ENCODE assay signal across 10 mouse cellular contexts in genomic region chr10:121701296-121702248, GRCm38 (mm10). TPM values are rescaled to one million over a fixed set of nuclear protein-coding genes. Genes with fewer than 3 reads are reported as not detected.
DNase-seq lines count a peak whose midpoint lies in the region; ATAC-seq and TF ChIP-seq lines count a peak whose summit lies in the region.
"Had no signal": no experiment of that assay in that cellular context is flagged by ENCODE, and none has a peak within 500 bp of the region (broad histone marks: within the 10 kb centered on the region; RNA-seq: fewer than 3 reads in every experiment).

No protein-coding gene starts in this region.

- H3K9me3 ChIP-seq in intestine, embryonic 14.5 days (ENCODE audit: control insufficient read depth, low read length) = no peaks in the 10 kb centered on the region
- H3K9me3 ChIP-seq in intestine, embryonic 16.5 days (ENCODE audit: control insufficient read depth, low read length) = no peaks in the 10 kb centered on the region
- H3K9me3 ChIP-seq in embryonic facial prominence, embryonic 11.5 days (replicated peaks; ENCODE audit: control insufficient read depth, low read length) = no peaks in the 10 kb centered on the region
- H3K9me3 ChIP-seq in intestine, postnatal 0 days (ENCODE audit: control insufficient read depth) = no peaks in the 10 kb centered on the region
- H3K9me3 ChIP-seq: embryonic facial prominence, embryonic 12.5 days; limb, embryonic 12.5 days had no signal

- H3K27me3 ChIP-seq in intestine, embryonic 14.5 days (replicated peaks; ENCODE audit: control insufficient read depth, insufficient read depth, low read length) = no peaks in the 10 kb centered on the region
- no peaks in the 10 kb centered on the region for H3K27me3 ChIP-seq in intestine, embryonic 16.5 days (replicated peaks; ENCODE audit: control insufficient read depth, insufficient read depth, low read length)
- no peaks in the 10 kb centered on the region for H3K27me3 ChIP-seq in C2C12 (ENCODE audit: control insufficient read depth, insufficient read depth, insufficient read length)
- no peaks in the 10 kb centered on the region for H3K27me3 ChIP-seq in embryonic facial prominence, embryonic 11.5 days (ENCODE audit: control insufficient read depth, insufficient read depth, low read length)
- no peaks in the 10 kb centered on the region for H3K27me3 ChIP-seq in intestine, postnatal 0 days (replicated peaks; ENCODE audit: control insufficient read depth, insufficient read depth, low read length)
- H3K27me3 ChIP-seq: embryonic facial prominence, embryonic 12.5 days; limb, embryonic 12.5 days had no signal

- no peaks in the 10 kb centered on the region for H3K36me3 ChIP-seq in intestine, embryonic 14.5 days (ENCODE audit: control insufficient read depth, insufficient read depth, low read length)
- no peaks in the 10 kb centered on the region for H3K36me3 ChIP-seq in intestine, embryonic 16.5 days (ENCODE audit: control insufficient read depth, insufficient read depth, low read length)
- no peaks in the 10 kb centered on the region for H3K36me3 ChIP-seq in C2C12 (ENCODE audit: control insufficient read depth, insufficient read depth)
- H3K36me3 ChIP-seq in embryonic facial prominence, embryonic 11.5 days (replicated peaks; ENCODE audit: control insufficient read depth, insufficient read depth, low read depth, low read length) = no peaks in the 10 kb centered on the region
- no peaks in the 10 kb centered on the region for H3K36me3 ChIP-seq in intestine, postnatal 0 days (ENCODE audit: control insufficient read depth, insufficient read depth)
- H3K36me3 ChIP-seq: embryonic facial prominence, embryonic 12.5 days; limb, embryonic 12.5 days had no signal

- no peaks in the 10 kb centered on the region for H3K4me1 ChIP-seq in intestine, embryonic 14.5 days (replicated peaks; ENCODE audit: control insufficient read depth, insufficient read depth, low read length)
- H3K4me1 ChIP-seq in intestine, embryonic 16.5 days (ENCODE audit: control insufficient read depth, insufficient read depth, low read length) = no peaks in the 10 kb centered on the region
- H3K4me1 ChIP-seq in embryonic facial prominence, embryonic 11.5 days (ENCODE audit: control insufficient read depth, insufficient read depth, low read length) = no peaks in the 10 kb centered on the region
- no peaks in the 10 kb centered on the region for H3K4me1 ChIP-seq in intestine, postnatal 0 days (replicated peaks; ENCODE audit: control insufficient read depth, insufficient read depth, low read length)
- H3K4me1 ChIP-seq: embryonic facial prominence, embryonic 12.5 days; limb, embryonic 12.5 days had no signal

- peak; percentile 65 for DNase-seq in intestine, embryonic 14.5 days (ENCODE audit: low spot score)
- DNase-seq in ZHBTc4 (ENCODE audit: low read depth, low spot score) = peak; percentile 43
- peak; percentile 67 for DNase-seq in embryonic facial prominence, embryonic 11.5 days (ENCODE audit: low spot score)
- peak; percentile 82 for DNase-seq in lung, postnatal 36 days
- DNase-seq in spleen, adult 12 weeks (ENCODE audit: low spot score) = no peak

- no peak overlapping the region for H3K4me3 ChIP-seq in intestine, embryonic 14.5 days (ENCODE audit: low read depth, low read length)
- no peak overlapping the region for H3K4me3 ChIP-seq in intestine, embryonic 16.5 days (ENCODE audit: low read length)
- no peak overlapping the region for H3K4me3 ChIP-seq in C2C12 (ENCODE audit: insufficient read depth, poor library complexity, severe bottlenecking)
- H3K4me3 ChIP-seq in embryonic facial prominence, embryonic 11.5 days (ENCODE audit: low read depth, low read length) = no peak overlapping the region
- H3K4me3 ChIP-seq in intestine, postnatal 0 days (ENCODE audit: low read depth, low read length) = no peak overlapping the region
- H3K4me3 ChIP-seq: embryonic facial prominence, embryonic 12.5 days; limb, embryonic 12.5 days had no signal

- no peaks in the 10 kb centered on the region for H3K79me2 ChIP-seq in C2C12 (ENCODE audit: control insufficient read depth, insufficient read depth)

- H3K4me2 ChIP-seq in intestine, embryonic 14.5 days (ENCODE audit: low read length) = no peak overlapping the region
- H3K4me2 ChIP-seq in intestine, embryonic 16.5 days (ENCODE audit: low read depth, low read length) = no peak overlapping the region
- no peak overlapping the region for H3K4me2 ChIP-seq in embryonic facial prominence, embryonic 11.5 days (ENCODE audit: low read depth, low read length)
- no peak overlapping the region for H3K4me2 ChIP-seq in intestine, postnatal 0 days (replicated peaks; ENCODE audit: low read depth)
- H3K4me2 ChIP-seq: embryonic facial prominence, embryonic 12.5 days; limb, embryonic 12.5 days had no signal

- no peak for ATAC-seq in intestine, embryonic 14.5 days (replicated peaks; ENCODE audit: low FRiP score, low TSS enrichment, low read depth)
- ATAC-seq in intestine, embryonic 16.5 days = no peak
- no peak for ATAC-seq in embryonic facial prominence, embryonic 11.5 days (replicated peaks; ENCODE audit: insufficient number of reproducible peaks, low FRiP score, low TSS enrichment, low read depth)
- ATAC-seq in intestine, postnatal 0 days = no peak

- H3K9ac ChIP-seq in intestine, embryonic 14.5 days (ENCODE audit: low read length) = no peak overlapping the region
- no peak overlapping the region for H3K9ac ChIP-seq in intestine, embryonic 16.5 days (ENCODE audit: low read depth, low read length)
- H3K9ac ChIP-seq in embryonic facial prominence, embryonic 11.5 days (replicated peaks; ENCODE audit: low read length) = no peak overlapping the region
- H3K9ac ChIP-seq in intestine, postnatal 0 days (ENCODE audit: low read depth, low read length) = no peak overlapping the region
- H3K9ac ChIP-seq: embryonic facial prominence, embryonic 12.5 days; limb, embryonic 12.5 days had no signal

- no peak overlapping the region for H3K27ac ChIP-seq in intestine, embryonic 14.5 days (ENCODE audit: low read depth)
- H3K27ac ChIP-seq in intestine, embryonic 16.5 days (ENCODE audit: low read length) = no peak overlapping the region
- no peak overlapping the region for H3K27ac ChIP-seq in embryonic facial prominence, embryonic 11.5 days (replicated peaks; ENCODE audit: low read depth, low read length)
- no peak overlapping the region for H3K27ac ChIP-seq in intestine, postnatal 0 days (ENCODE audit: low read depth, low read length)
- H3K27ac ChIP-seq: embryonic facial prominence, embryonic 12.5 days; limb, embryonic 12.5 days had no signal

- peak; percentile 23 for TF ChIP-seq CTCF in C2C12 (IDR thresholded peaks at IDR 0.05; ENCODE audit: control insufficient read depth, insufficient read depth, insufficient read length)
- peak; percentile 82 for TF ChIP-seq CTCF in intestine, postnatal 0 days (IDR thresholded peaks at IDR 0.05; ENCODE audit: low read depth)

- no peaks in the 10 kb centered on the region for H3K79me3 ChIP-seq in C2C12 (ENCODE audit: low read depth)

- WGBS in intestine, embryonic 14.5 days = 59% methylated on average over 11 of the region's 11 CpGs
- 55% methylated on average over 11 of the region's 11 CpGs for WGBS in intestine, embryonic 16.5 days
- 65% methylated on average over 11 of the region's 11 CpGs for WGBS in embryonic facial prominence, embryonic 11.5 days
- WGBS in intestine, postnatal 0 days = 51% methylated on average over 11 of the region's 11 CpGs

- H3ac ChIP-seq in C2C12 (ENCODE audit: control insufficient read depth, insufficient read length, low read depth) = no peak overlapping the region

TF ChIP-seq in C2C12, 6 proteins besides CTCF, POLR2A, EP300 and RAD21:
- TF ChIP-seq MYOD1 (IDR thresholded peaks at IDR 0.05; ENCODE audit: control insufficient read depth, insufficient read length, low read depth) (no peak), FOSL1 (IDR thresholded peaks at IDR 0.05; ENCODE audit: insufficient read depth, low read length, poor library complexity, severe bottlenecking) (no peak), MAX (IDR thresholded peaks at IDR 0.05) (no peak), USF1 (IDR thresholded peaks at IDR 0.05; ENCODE audit: low read depth) (no peak), CEBPB (IDR thresholded peaks at IDR 0.05; ENCODE audit: low read depth) (no peak), MYOG (IDR thresholded peaks at IDR 0.05; ENCODE audit: control insufficient read depth, extremely low read depth, insufficient read length) (no peak)

RNA-seq across cellular contexts. Expression of gene BC048403, which starts 38.2 kb away (rescaled TPM):
- 4.5 and 5.2 TPM in 2 replicates for polyA plus RNA-seq in intestine, embryonic 14.5 days (2014; fragmentation: Nextera tagmentation; extraction: Ambion mirVana)
- polyA plus RNA-seq in intestine, embryonic 16.5 days (2015; fragmentation: Nextera tagmentation; extraction: Ambion mirVana) = 2.6 and 3.0 TPM in 2 replicates
- polyA plus RNA-seq in C2C12 (2012; fragmentation: generic; extraction: Trizol) = 3.1 TPM
- 2.3 and 3.1 TPM in 2 replicates for polyA plus RNA-seq in embryonic facial prominence, embryonic 11.5 days (2014; fragmentation: Nextera tagmentation; extraction: Ambion mirVana)
- polyA plus RNA-seq in intestine, postnatal 0 days (2015; fragmentation: Nextera tagmentation; extraction: Ambion mirVana) = 2.4 and 2.5 TPM in 2 replicates
